Mouse (Mus musculus): ENCODE results near the gene Anapc11.

Anapc11 gene

GRCm38 (mm10) chr11:120654741-120655140, 56.5 kb downstream of the Anapc11 start:
- no peak for DNase-seq (ENCODE audit: extremely low spot score)

DNA sequence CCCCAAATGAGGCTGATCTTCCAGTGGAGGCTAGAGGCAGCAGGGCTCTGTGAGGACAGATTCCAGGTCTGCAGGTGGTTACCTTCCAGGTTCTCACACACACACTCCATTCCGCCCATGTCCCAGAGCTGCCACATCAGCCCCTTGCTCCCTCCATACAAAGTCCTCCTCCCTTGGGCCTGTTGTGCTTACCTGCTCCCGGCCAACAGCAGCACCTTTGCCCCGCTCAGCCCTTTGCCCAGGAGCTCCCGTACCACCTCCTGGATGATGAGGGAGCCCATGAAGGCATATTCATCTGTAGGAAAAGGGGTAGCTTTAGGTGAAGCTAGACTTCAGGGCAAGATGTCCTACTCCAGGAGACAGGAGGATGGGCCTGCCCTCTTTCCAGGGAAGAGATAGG, 59.1 kb downstream of the Anapc11 start:
- DNase-seq (ENCODE audit: extremely low spot score): no peak
